Mouse (Mus musculus) megakaryocyte, embryonic 14.5 days (primary cell): ENCODE data around the gene Map10.

ENCODE experiments used
- FLI1 ChIP-seq: IDR thresholded peaks from 2 replicates; pipeline ENCODE4 v1.6.1; 2012; ENCODE audit warnings: low read length, inconsistent platforms, mixed read lengths
- GATA1 ChIP-seq: IDR thresholded peaks from 3 replicates; pipeline ENCODE4 v1.6.1; 2012; ENCODE audit warnings: mixed read lengths, low read length, inconsistent platforms, borderline replicate concordance

- TF ChIP-seq GATA1: no peak
- no peak for TF ChIP-seq FLI1
Measured at GRCm38 (mm10) chr8:125711514-125711913, 41.9 kb downstream of the Map10 start.
